Mouse (Mus musculus) midbrain, embryonic 16.5 days (tissue): ENCODE results near the gene Hspa14. TPM values are rescaled to one million over a fixed set of nuclear protein-coding genes. Genes with fewer than 3 reads are reported as not detected.

ENCODE experiments used
- ATAC-seq: fragments of 200-750 bp; cut with Nextera tagmentation; 2 replicates; pipeline ENCODE4 v1.8.0; 2017; ENCODE audit warnings: moderate TSS enrichment
- H3K27ac ChIP-seq: fragments of 300-500 bp; sonication (generic); 2 replicates; pipeline ENCODE4 v1.5.1; 2014; ENCODE audit warnings: mild to moderate bottlenecking, low read length, mixed read lengths
- H3K27me3 ChIP-seq: fragments of 300-500 bp; sonication (generic); 2 replicates; pipeline ENCODE4 v1.6.1; 2014; ENCODE audit warnings: low read depth, low read length, mixed read lengths; ENCODE audit not compliant: control insufficient read depth, insufficient read depth
- H3K36me3 ChIP-seq: fragments of 300-500 bp; sonication (generic); 2 replicates; pipeline ENCODE4 v1.6.1; 2014; ENCODE audit warnings: mild to moderate bottlenecking, low read length, moderate library complexity, mixed read lengths; ENCODE audit not compliant: control insufficient read depth, insufficient read depth
- H3K4me1 ChIP-seq: fragments of 300-500 bp; sonication (generic); 2 replicates; pipeline ENCODE4 v1.6.1; 2014; ENCODE audit warnings: mild to moderate bottlenecking, low read length, mixed read lengths; ENCODE audit not compliant: control insufficient read depth, insufficient read depth
- H3K4me2 ChIP-seq: fragments of 300-500 bp; sonication (generic); 2 replicates; pipeline ENCODE4 v1.6.1; 2014; ENCODE audit warnings: mild to moderate bottlenecking, low read length, mixed read lengths
- H3K4me3 ChIP-seq: fragments of 300-500 bp; sonication (generic); 2 replicates; pipeline ENCODE4 v1.5.1; 2014; ENCODE audit warnings: low read depth, mild to moderate bottlenecking, low read length, moderate library complexity, mixed read lengths
- H3K9ac ChIP-seq: fragments of 300-500 bp; sonication (generic); 2 replicates; pipeline ENCODE4 v1.6.1; 2014; ENCODE audit warnings: low read depth, low read length, mixed read lengths
- H3K9me3 ChIP-seq: fragments of 300-500 bp; sonication (generic); replicated peaks from 2 replicates; pipeline ENCODE4 v1.6.1; 2014; ENCODE audit warnings: mild to moderate bottlenecking, low read length, mixed read lengths; ENCODE audit not compliant: control insufficient read depth, poor library complexity, severe bottlenecking
- WGBS: fragments of 180-500 bp; shearing (Covaris S2); extraction: QIAGEN DNeasy Blood & Tissue Kit; methylation state at CpG from one replicate; pipeline ENCODE4 v1.1.7; 2014; 5-methylcytosine and 5-hydroxymethylcytosine counted together
- polyA plus RNA-seq: library from polyadenylated mRNA; unstranded; fragments of >200 nt; fragmentation: Nextera tagmentation; extraction: Ambion mirVana; gene quantifications from 2 replicates; pipeline ENCODE4 v1.2.1, GENCODE M21; 2015

The Hspa14 gene
- 63.4 and 66.0 TPM in 2 replicates for polyA plus RNA-seq

- Histone ChIP-seq H3K36me3 (peaks cover 4% of the 10 kb centered on the region; the same call in 1 of the 2 replicates), H3K9me3 (0 out of 2 replicates have a peak, but pooled peaks cover 2% of the 10 kb centered on the region), H3K4me3 (peak within 1 kb of the TSS; percentile 67), H3K4me2 (peak within 1 kb of the TSS; percentile 73), H3K9ac (peak within 1 kb of the TSS; percentile 85), H3K4me1 (peaks cover 13% of the 10 kb centered on the region), H3K27ac (peak within 1 kb of the TSS; percentile 88), H3K27me3 (no peaks in the 10 kb centered on the region)
- under 1% methylated on average over 60 of the region's 60 CpGs for WGBS
- ATAC-seq, result peak; percentile 100
Measured at GRCm38 (mm10) chr2:3512552-3513454, at the start of gene Hspa14, which contains the start of the genes Gm45902 and Cdnf. Hspa14 (minus strand) TSS chr2:3512814. Gm45902 (minus strand) TSS chr2:3512790. Cdnf (plus strand) TSS chr2:3513030.

- no peaks in the 10 kb centered on the region for H3K27me3 ChIP-seq
- 4% methylated on average over 4 of the region's 4 CpGs for WGBS
- H3K9me3 ChIP-seq, result no peaks in the 10 kb centered on the region
- H3K4me3 ChIP-seq, result no peak overlapping the region
- H3K4me1 ChIP-seq, result no peaks in the 10 kb centered on the region
- ATAC-seq, result no peak
- no peak overlapping the region for H3K4me2 ChIP-seq
- H3K9ac ChIP-seq, result no peak overlapping the region
- no peak overlapping the region for H3K27ac ChIP-seq
- H3K36me3 ChIP-seq, result no peaks in the 10 kb centered on the region
Measured at GRCm38 (mm10) chr2:3546588-3546987, 34.0 kb upstream of the Hspa14 start.

- 77% methylated on average over 2 of the region's 2 CpGs for WGBS
- ATAC-seq, result no peak
- no peaks in the 10 kb centered on the region for H3K36me3 ChIP-seq
- no peaks in the 10 kb centered on the region for H3K27me3 ChIP-seq
- H3K27ac ChIP-seq, result no peak overlapping the region
- H3K9me3 ChIP-seq, result no peaks in the 10 kb centered on the region
- no peak overlapping the region for H3K4me3 ChIP-seq
- H3K9ac ChIP-seq, result no peak overlapping the region
- H3K4me1 ChIP-seq, result no peaks in the 10 kb centered on the region
- no peak overlapping the region for H3K4me2 ChIP-seq
Measured at GRCm38 (mm10) chr2:3546055-3546454, 33.4 kb upstream of the Hspa14 start.

GRCm38 (mm10) chr2:3541307-3542079 lies 28.9 kb upstream of the Hspa14 start:
- 76% methylated on average over 9 of the region's 9 CpGs for WGBS
- H3K36me3 ChIP-seq, result no peaks in the 10 kb centered on the region
- no peaks in the 10 kb centered on the region for H3K9me3 ChIP-seq
- no peak overlapping the region for H3K4me3 ChIP-seq
- H3K27ac ChIP-seq, result no peak overlapping the region
- no peak overlapping the region for H3K9ac ChIP-seq
- ATAC-seq, result no peak
- no peak overlapping the region for H3K4me2 ChIP-seq
- no peaks in the 10 kb centered on the region for H3K4me1 ChIP-seq
- no peaks in the 10 kb centered on the region for H3K27me3 ChIP-seq

GRCm38 (mm10) chr2:3526288-3526687 lies 13.7 kb upstream of the Hspa14 start:
- Histone ChIP-seq H3K9me3 (no peaks in the 10 kb centered on the region), H3K27me3 (no peaks in the 10 kb centered on the region), H3K4me2 (no peak overlapping the region), H3K36me3 (no peaks in the 10 kb centered on the region), H3K4me1 (no peaks in the 10 kb centered on the region), H3K4me3 (no peak overlapping the region), H3K9ac (no peak overlapping the region), H3K27ac (no peak overlapping the region)
- ATAC-seq, result no peak
- WGBS, result 88% methylated on average over 6 of the region's 6 CpGs

GRCm38 (mm10) chr2:3522558-3522957 lies 9.9 kb upstream of the Hspa14 start:
- WGBS, result 84% methylated on average over 4 of the region's 4 CpGs
- no peaks in the 10 kb centered on the region for H3K9me3 ChIP-seq
- no peak overlapping the region for H3K27ac ChIP-seq
- no peak overlapping the region for H3K4me2 ChIP-seq
- no peak overlapping the region for H3K9ac ChIP-seq
- H3K36me3 ChIP-seq, result no peaks in the 10 kb centered on the region
- ATAC-seq, result no peak
- H3K27me3 ChIP-seq, result no peaks in the 10 kb centered on the region
- H3K4me3 ChIP-seq, result no peak overlapping the region
- no peaks in the 10 kb centered on the region for H3K4me1 ChIP-seq

GRCm38 (mm10) chr2:3512076-3512475 lies 538 bp downstream of the Hspa14 start:
- H3K27me3 ChIP-seq, result no peaks in the 10 kb centered on the region
- WGBS, result 0% methylated on average over 15 of the region's 15 CpGs
- ATAC-seq, result no peak
- peak overlapping the region; percentile 67 for H3K4me3 ChIP-seq
- H3K27ac ChIP-seq, result peak overlapping the region; percentile 80
- H3K4me1 ChIP-seq, result peaks cover 13% of the 10 kb centered on the region
- H3K9me3 ChIP-seq, result 0 out of 2 replicates have a peak, but pooled peaks cover 1% of the 10 kb centered on the region
- peak overlapping the region; percentile 70 for H3K4me2 ChIP-seq
- H3K9ac ChIP-seq, result peak overlapping the region; percentile 85
- H3K36me3 ChIP-seq, result peaks cover 4% of the 10 kb centered on the region; the same call in 1 of the 2 replicates

GRCm38 (mm10) chr2:3500886-3501285 lies 11.7 kb downstream of the Hspa14 start:
- ATAC-seq, result no peak
- Histone ChIP-seq H3K4me3 (no peak overlapping the region), H3K27ac (no peak overlapping the region), H3K4me1 (no peaks in the 10 kb centered on the region), H3K9me3 (no peaks in the 10 kb centered on the region), H3K36me3 (peaks cover 21% of the 10 kb centered on the region), H3K27me3 (no peaks in the 10 kb centered on the region), H3K4me2 (no peak overlapping the region), H3K9ac (no peak overlapping the region)
- 97% methylated on average over 5 of the region's 5 CpGs for WGBS
